8 mouse cellular contexts compared by ENCODE assay signal in genomic region chr3:88579454-88580117, GRCm38 (mm10). TPM values are rescaled to one million over a fixed set of nuclear protein-coding genes. Genes with fewer than 3 reads are reported as not detected.
DNase-seq lines count a peak whose midpoint lies in the region; ATAC-seq lines count a peak whose summit lies in the region.

No protein-coding gene starts in this region.

- peak; percentile 67 to 72 for DNase-seq in adrenal gland, adult 18-20 months (ENCODE audit: low spot score in 2 of 2)
- peak; percentile 88 for DNase-seq in embryo, embryonic 10 days (ENCODE audit: low spot score)
- DNase-seq in gastrocnemius, postnatal 10 days: peak; percentile 69
- DNase-seq in induced T-regulatory cell, adult 2 months (ENCODE audit: low read depth): peak; percentile 91
- DNase-seq in left cerebral cortex, adult 8-10 months (ENCODE audit: low spot score in 2 of 2): peak; percentile 66 to 79
- peak; percentile 84 to 85 for DNase-seq in right cerebral cortex, adult 2 months (ENCODE audit: low spot score in 2 of 2)
- peak; percentile 60 for DNase-seq in urinary bladder, postnatal 25 days (ENCODE audit: low spot score)

- peak; percentile 100 for ATAC-seq in megakaryocyte, adult 5-6 weeks (ENCODE audit: poor library complexity, severe bottlenecking)

RNA-seq across cellular contexts. Expression of gene Ssr2, which starts 3.9 kb away (rescaled TPM):
- total RNA-seq in adrenal gland, adult 18-20 months (2021): 100 to 1,000 TPM; 145 to 198 TPM
- total RNA-seq in gastrocnemius, postnatal 10 days (2021): 100 to 1,000 TPM; 108 to 125 TPM
- 10 to 100 TPM; 85.5 to 93.2 (median 89.8) TPM for total RNA-seq in left cerebral cortex, adult 8-10 months (2022)
- 207 and 216 TPM in 2 replicates for total RNA-seq in megakaryocyte, adult 5-6 weeks (2015)
- 93.2 and 107 TPM in 2 replicates for total RNA-seq in megakaryocyte, adult 5-6 weeks (2017)

RNA-seq across cellular contexts. Expression of gene Ubqln4, which starts 26.0 kb away (rescaled TPM):
- total RNA-seq in adrenal gland, adult 18-20 months (2021): 10 to 100 TPM; 72.9 to 96.6 TPM
- total RNA-seq in gastrocnemius, postnatal 10 days (2021): 10 to 100 TPM; 45.1 to 52.2 TPM
- 100 to 1,000 TPM; 121 to 142 (median 129) TPM for total RNA-seq in left cerebral cortex, adult 8-10 months (2022)
- total RNA-seq in megakaryocyte, adult 5-6 weeks (2015): 10.5 and 14.5 TPM in 2 replicates
- 15.9 and 16.4 TPM in 2 replicates for total RNA-seq in megakaryocyte, adult 5-6 weeks (2017)

RNA-seq across cellular contexts. Expression of gene Arhgef2, which starts 26.2 kb away (rescaled TPM):
- total RNA-seq in adrenal gland, adult 18-20 months (2021): 10 to 100 TPM; 19.4 to 27.0 TPM
- 10 to 100 TPM; 58.2 to 97.6 TPM for total RNA-seq in gastrocnemius, postnatal 10 days (2021)
- total RNA-seq in left cerebral cortex, adult 8-10 months (2022): 100 to 1,000 TPM; 228 to 247 (median 232) TPM
- 71.1 and 85.9 TPM in 2 replicates for total RNA-seq in megakaryocyte, adult 5-6 weeks (2015)
- 49.6 and 73.1 TPM in 2 replicates for total RNA-seq in megakaryocyte, adult 5-6 weeks (2017)

RNA-seq across cellular contexts. Expression of gene Lamtor2, which starts 26.7 kb away (rescaled TPM):
- 100 to 1,000 TPM; 156 to 164 TPM for total RNA-seq in adrenal gland, adult 18-20 months (2021)
- 10 to 100 TPM; 75.4 to 81.8 TPM for total RNA-seq in gastrocnemius, postnatal 10 days (2021)
- total RNA-seq in left cerebral cortex, adult 8-10 months (2022): 100 to 1,000 TPM; 102 to 133 (median 110) TPM
- 31.3 TPM in 2 replicates for total RNA-seq in megakaryocyte, adult 5-6 weeks (2015)
- 57.8 and 73.4 TPM in 2 replicates for total RNA-seq in megakaryocyte, adult 5-6 weeks (2017)

RNA-seq across cellular contexts. Expression of gene Rab25, which starts 31.5 kb away (rescaled TPM):
- total RNA-seq in adrenal gland, adult 18-20 months (2021): not detected
- total RNA-seq in gastrocnemius, postnatal 10 days (2021): not detected
- total RNA-seq in left cerebral cortex, adult 8-10 months (2022): not detected
- total RNA-seq in megakaryocyte, adult 5-6 weeks (2015): not detected in 2 replicates
- total RNA-seq in megakaryocyte, adult 5-6 weeks (2017): not detected in 2 replicates

Comparison
In these comparisons a context has a peak if more than half of its experiments do, and no peak if none do; other contexts are left out.
1. Peak in every context shown above with its lines: DNase-seq and ATAC-seq.